Mouse (Mus musculus) heart, postnatal 0 days (tissue): Measurements from ENCODE around the gene Pik3c2g. TPM values are rescaled to one million over a fixed set of nuclear protein-coding genes. Genes with fewer than 3 reads are reported as not detected.
A peak's percentile ranks its signal among the peaks of the same experiment; 100 is the strongest.

Source experiments
- ATAC-seq: fragments of 200-750 bp; cut with Nextera tagmentation; 2 replicates; pipeline ENCODE4 v1.8.0; 2017; ENCODE audit warnings: low read depth, moderate number of reproducible peaks, moderate library complexity; ENCODE audit not compliant: insufficient read depth
- DNase-seq: peaks from one replicate; pipeline ENCODE4 v3.0.0-alpha.2; 2016; ENCODE audit warnings: low spot score
- H3K27ac ChIP-seq: fragments of 300-500 bp; sonication (generic); 2 replicates; pipeline ENCODE4 v1.5.1; 2014; ENCODE audit warnings: low read depth, mild to moderate bottlenecking
- H3K27me3 ChIP-seq: fragments of 300-500 bp; sonication (generic); 2 replicates; pipeline ENCODE4 v1.6.1; 2014; ENCODE audit warnings: low read length, mixed read lengths; ENCODE audit not compliant: control insufficient read depth, insufficient read depth
- H3K36me3 ChIP-seq: fragments of 300-500 bp; sonication (generic); replicated peaks from 2 replicates; pipeline ENCODE4 v1.6.1; 2014; ENCODE audit warnings: low read length, mixed read lengths; ENCODE audit not compliant: control insufficient read depth, insufficient read depth
- H3K4me1 ChIP-seq: fragments of 300-500 bp; sonication (generic); 2 replicates; pipeline ENCODE4 v1.6.1; 2014; ENCODE audit warnings: antibody characterized with exemption; ENCODE audit not compliant: control insufficient read depth, insufficient read depth
- H3K4me2 ChIP-seq: fragments of 300-500 bp; sonication (generic); 2 replicates; pipeline ENCODE4 v1.6.1; 2014; ENCODE audit warnings: low read depth, mild to moderate bottlenecking, low read length, moderate library complexity
- H3K4me3 ChIP-seq: fragments of 300-500 bp; sonication (generic); 2 replicates; pipeline ENCODE4 v1.5.1; 2014; ENCODE audit warnings: low read depth, low read length
- H3K9ac ChIP-seq: fragments of 300-500 bp; sonication (generic); replicated peaks from 2 replicates; pipeline ENCODE4 v1.6.1; 2014; ENCODE audit warnings: low read depth, low read length, mixed read lengths
- H3K9me3 ChIP-seq: fragments of 300-500 bp; sonication (generic); replicated peaks from 2 replicates; pipeline ENCODE4 v1.6.1; 2016; ENCODE audit warnings: low read length; ENCODE audit not compliant: control insufficient read depth
- CTCF ChIP-seq: IDR thresholded peaks from 2 replicates; pipeline ENCODE4 v1.5.1; 2016; ENCODE audit warnings: antibody characterized with exemption, control low read depth, low read depth
- EP300 ChIP-seq: IDR thresholded peaks from 2 replicates; pipeline ENCODE4 v1.6.1; 2016; ENCODE audit warnings: antibody characterized with exemption, low read depth
- whole genome bisulfite sequencing: fragments of 180-500 bp; shearing (Covaris S2); extraction: QIAGEN DNeasy Blood & Tissue Kit; methylation state at CpG from one replicate; pipeline ENCODE4 v1.1.7; 2014; 5-methylcytosine and 5-hydroxymethylcytosine counted together
- polyA plus RNA-seq: library from polyadenylated mRNA; unstranded; fragments of >200 nt; fragmentation: Nextera tagmentation; extraction: Ambion mirVana; gene quantifications from 2 replicates; pipeline ENCODE4 v1.2.1, GENCODE M21; 2015
- total RNA-seq: library from RNA; depleted of rRNA; stranded (reverse); fragments of >200 nt; gene quantifications from 2 replicates; pipeline ENCODE4 v1.2.3, GENCODE M21; 2014; ENCODE audit warnings: low replicate concordance

Pik3c2g gene
- total and polyA plus RNA-seq, 2 experiments from 2014 or later: 0.26 TPM; not detected in 1

DNA sequence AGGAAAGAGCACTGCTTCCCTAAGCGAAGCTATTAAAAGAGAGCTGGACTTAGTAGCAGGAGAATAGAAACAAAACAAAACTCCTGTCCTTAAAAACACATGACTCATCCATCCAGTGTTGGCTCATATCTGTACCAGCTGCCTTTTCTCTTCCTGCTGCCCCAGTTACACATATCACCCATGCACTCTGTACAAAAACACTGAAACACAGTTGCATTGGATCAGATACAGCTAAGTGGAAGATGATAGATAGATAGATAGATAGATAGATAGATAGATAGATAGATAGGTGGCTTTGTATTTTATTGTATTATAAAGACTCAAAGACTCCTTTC, 291.3 kb downstream of the Pik3c2g start:
- 27% methylated on average over 1 of the region's 1 CpGs for WGBS
- peak; percentile 64 for DNase-seq
- peak; percentile 76 for ATAC-seq

DNA sequence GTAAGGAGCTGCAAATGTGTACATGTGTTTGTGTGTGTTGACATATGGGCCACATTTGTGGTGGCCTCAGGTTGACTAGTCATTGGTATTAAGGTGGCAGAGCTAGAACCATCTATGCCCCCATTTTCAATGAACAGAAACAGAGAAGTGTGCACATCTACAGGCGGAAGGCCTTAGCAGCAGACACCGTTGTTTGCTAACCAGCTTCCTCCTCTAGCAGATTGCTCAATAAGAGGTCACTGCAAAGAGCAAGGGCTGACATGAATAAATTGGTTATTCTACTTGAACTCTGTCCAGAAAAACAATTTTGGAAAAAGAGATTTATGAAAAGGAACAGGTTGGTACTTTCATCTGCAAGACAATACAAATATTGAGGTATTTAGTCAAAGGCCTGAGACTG, 295.1 kb downstream of the Pik3c2g start:
- no peak for DNase-seq
- 88% methylated on average over 2 of the region's 2 CpGs for WGBS
- TF ChIP-seq EP300 (no peak), CTCF (no peak)
- Histone ChIP-seq H3K4me3 (no peak overlapping the region), H3K9ac (no peak overlapping the region), H3K27ac (no peak overlapping the region), H3K36me3 (no peaks in the 10 kb centered on the region), H3K4me1 (0 out of 2 replicates have a peak, but pooled peaks cover 3% of the 10 kb centered on the region), H3K4me2 (no peak overlapping the region), H3K9me3 (no peaks in the 10 kb centered on the region), H3K27me3 (no peaks in the 10 kb centered on the region)
- no peak for ATAC-seq

More for the DNA sequence above, 291.3 kb downstream of the Pik3c2g start:
- Histone ChIP-seq H3K36me3 (no peaks in the 10 kb centered on the region), H3K27ac (0 out of 2 replicates have a peak overlapping the region, but pooled peaks have one; percentile 8), H3K4me2 (no peak overlapping the region), H3K27me3 (no peaks in the 10 kb centered on the region), H3K4me1 (0 out of 2 replicates have a peak, but pooled peaks cover 3% of the 10 kb centered on the region), H3K9ac (no peak overlapping the region), H3K4me3 (no peak overlapping the region), H3K9me3 (no peaks in the 10 kb centered on the region)
- no peak for TF ChIP-seq CTCF
- TF ChIP-seq EP300: no peak

- Histone ChIP-seq H3K4me3 (no peak overlapping the region), H3K4me2 (no peak overlapping the region), H3K9me3 (no peaks in the 10 kb centered on the region), H3K36me3 (no peaks in the 10 kb centered on the region), H3K27ac (no peak overlapping the region), H3K4me1 (no peaks in the 10 kb centered on the region), H3K27me3 (no peaks in the 10 kb centered on the region), H3K9ac (no peak overlapping the region)
- DNase-seq (no peak), ATAC-seq (no peak)
- TF ChIP-seq EP300: no peak
- no peak for TF ChIP-seq CTCF
Measured at GRCm38 (mm10) chr6:139887175-139887574, 300.2 kb downstream of the Pik3c2g start.

- H3K4me3 ChIP-seq: no peak overlapping the region
- H3K27me3 ChIP-seq: no peaks in the 10 kb centered on the region
- no peaks in the 10 kb centered on the region; the same call in 1 of the 2 replicates for H3K9me3 ChIP-seq
- TF ChIP-seq EP300: no peak
- H3K4me2 ChIP-seq: no peak overlapping the region
- H3K4me1 ChIP-seq: no peaks in the 10 kb centered on the region
- 70% methylated on average over 2 of the region's 2 CpGs for WGBS
- no peak overlapping the region for H3K9ac ChIP-seq
- H3K27ac ChIP-seq: no peak overlapping the region
- ATAC-seq: no peak
- peak; percentile 14 for DNase-seq
- H3K36me3 ChIP-seq: no peaks in the 10 kb centered on the region
Measured at GRCm38 (mm10) chr6:139895637-139896036, 308.6 kb downstream of the Pik3c2g start.

GRCm38 (mm10) chr6:139899630-139900151, 312.7 kb downstream of the Pik3c2g start:
- ATAC-seq: no peak
- WGBS: 90% methylated on average over 8 of the region's 8 CpGs
- Histone ChIP-seq H3K9me3 (no peaks in the 10 kb centered on the region), H3K27me3 (no peaks in the 10 kb centered on the region), H3K4me3 (no peak overlapping the region), H3K4me1 (no peaks in the 10 kb centered on the region), H3K27ac (no peak overlapping the region), H3K4me2 (no peak overlapping the region), H3K36me3 (no peaks in the 10 kb centered on the region), H3K9ac (no peak overlapping the region)
- TF ChIP-seq CTCF (no peak), EP300 (no peak)
- no peak for DNase-seq

DNA sequence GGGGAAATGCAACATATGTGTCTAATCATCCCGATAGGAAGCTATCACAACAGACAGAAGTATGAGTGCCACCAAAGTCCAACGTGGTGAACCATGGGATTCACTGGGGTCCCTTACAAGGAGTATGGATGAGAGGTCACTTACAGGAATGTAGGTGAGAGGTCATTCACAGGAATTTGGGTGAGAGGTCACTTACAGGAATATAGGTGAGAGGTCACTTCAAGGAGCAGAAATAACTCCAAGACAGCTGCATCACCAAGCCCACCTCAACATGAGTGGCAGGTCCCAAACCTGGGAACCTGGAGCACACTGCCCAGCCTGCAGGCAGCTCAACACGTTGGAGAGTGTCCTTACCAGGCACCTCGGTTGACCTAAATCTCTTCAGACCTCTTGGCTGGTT, 314.8 kb downstream of the Pik3c2g start:
- H3K4me2 ChIP-seq: no peak overlapping the region
- TF ChIP-seq CTCF: no peak
- TF ChIP-seq EP300: no peak
- peak; percentile 39; the same call in 1 of the 2 replicates for ATAC-seq
- no peak for DNase-seq
- H3K27ac ChIP-seq: no peak overlapping the region
- no peaks in the 10 kb centered on the region for H3K4me1 ChIP-seq
- H3K27me3 ChIP-seq: no peaks in the 10 kb centered on the region
- H3K9ac ChIP-seq: no peak overlapping the region
- no peak overlapping the region for H3K4me3 ChIP-seq
- no peaks in the 10 kb centered on the region for H3K36me3 ChIP-seq
- WGBS: 46% methylated on average over 4 of the region's 4 CpGs
- no peaks in the 10 kb centered on the region for H3K9me3 ChIP-seq
